Mouse (Mus musculus) heart, embryonic 15.5 days (tissue): Measurements from ENCODE around the gene Olfr51. TPM values are rescaled to one million over a fixed set of nuclear protein-coding genes. Genes with fewer than 3 reads are reported as not detected.
A peak's percentile ranks its signal among the peaks of the same experiment; 100 is the strongest.
"Not testable (repeated sequence)": the region's sequence is repeated elsewhere in the genome, so short reads cannot be mapped to it uniquely, and the experiment has no call there.

Source experiments
- ATAC-seq: fragments of 200-750 bp; cut with Nextera tagmentation; replicated peaks from 2 replicates; pipeline ENCODE4 v1.8.0; 2017; ENCODE audit warnings: low read depth, moderate TSS enrichment; ENCODE audit not compliant: insufficient number of reproducible peaks, insufficient read depth, low FRiP score
- H3K27ac ChIP-seq: fragments of 300-500 bp; sonication (generic); 2 replicates; pipeline ENCODE4 v1.5.1; 2015; ENCODE audit warnings: mild to moderate bottlenecking, inconsistent platforms
- H3K27me3 ChIP-seq: fragments of 300-500 bp; sonication (generic); 2 replicates; pipeline ENCODE4 v1.6.1; 2015; ENCODE audit warnings: inconsistent platforms
- H3K36me3 ChIP-seq: fragments of 300-500 bp; sonication (generic); 2 replicates; pipeline ENCODE4 v1.6.1; 2015; ENCODE audit warnings: mild to moderate bottlenecking, inconsistent platforms
- H3K4me1 ChIP-seq: fragments of 300-500 bp; sonication (generic); replicated peaks from 2 replicates; pipeline ENCODE4 v1.6.1; 2015; ENCODE audit warnings: inconsistent platforms
- H3K4me2 ChIP-seq: fragments of 300-500 bp; sonication (generic); 2 replicates; pipeline ENCODE4 v1.6.1; 2015; ENCODE audit warnings: inconsistent platforms, mild to moderate bottlenecking, moderate library complexity
- H3K4me3 ChIP-seq: fragments of 300-500 bp; sonication (generic); 2 replicates; pipeline ENCODE4 v1.5.1; 2015; ENCODE audit warnings: mild to moderate bottlenecking, inconsistent platforms
- H3K9ac ChIP-seq: fragments of 300-500 bp; sonication (generic); 2 replicates; pipeline ENCODE4 v1.6.1; 2015; ENCODE audit warnings: mild to moderate bottlenecking, inconsistent platforms
- H3K9me3 ChIP-seq: fragments of 300-500 bp; sonication (generic); replicated peaks from 2 replicates; pipeline ENCODE4 v1.6.1; 2016; ENCODE audit warnings: inconsistent platforms
- WGBS: fragments of 180-500 bp; shearing (Covaris S2); methylation state at CpG from one replicate; pipeline ENCODE4 v1.1.7; 2015; ENCODE audit warnings: mixed read lengths; 5-methylcytosine and 5-hydroxymethylcytosine counted together
- polyA plus RNA-seq: library from polyadenylated mRNA; unstranded; fragments of >200 nt; fragmentation: Nextera tagmentation; extraction: Ambion mirVana; gene quantifications from 2 replicates; pipeline ENCODE4 v1.2.1, GENCODE M21; 2015

The Olfr51 gene
- polyA plus RNA-seq, 1 experiment from 2014 or later, result not detected

- Histone ChIP-seq H3K4me2 (no peak overlapping the region), H3K9me3 (no peaks in the 10 kb centered on the region), H3K36me3 (no peaks in the 10 kb centered on the region), H3K4me1 (peaks cover 4% of the 10 kb centered on the region; the same call in 1 of the 2 replicates), H3K27ac (no peak overlapping the region), H3K9ac (no peak overlapping the region), H3K4me3 (no peak overlapping the region), H3K27me3 (no peaks in the 10 kb centered on the region)
- whole genome bisulfite sequencing, result 23% methylated on average over 1 of the region's 1 CpGs
- ATAC-seq, result no peak
These were observed 29.5 kb downstream of the Olfr51 start for GRCm38 (mm10) chr11:51032851-51033250.

GRCm38 (mm10) chr11:51034141-51034540, 30.7 kb downstream of the Olfr51 start:
- not testable (repeated sequence) for H3K36me3 ChIP-seq, H3K9me3 ChIP-seq, H3K27ac ChIP-seq, H3K9ac ChIP-seq, H3K4me1 ChIP-seq, H3K27me3 ChIP-seq, H3K4me2 ChIP-seq, ATAC-seq, H3K4me3 ChIP-seq

- Histone ChIP-seq H3K36me3 (no peaks in the 10 kb centered on the region), H3K4me3 (no peak overlapping the region), H3K27ac (no peak overlapping the region), H3K9ac (no peak overlapping the region), H3K4me2 (no peak overlapping the region), H3K9me3 (no peaks in the 10 kb centered on the region), H3K27me3 (no peaks in the 10 kb centered on the region), H3K4me1 (peaks cover 4% of the 10 kb centered on the region; the same call in 1 of the 2 replicates)
- 38% methylated on average over 2 of the region's 2 CpGs for WGBS
- no peak for ATAC-seq
These were observed 32.6 kb downstream of the Olfr51 start for GRCm38 (mm10) chr11:51035951-51036350.

GRCm38 (mm10) chr11:51044776-51045175, 41.4 kb downstream of the Olfr51 start:
- H3K4me1 ChIP-seq, H3K36me3 ChIP-seq, H3K27ac ChIP-seq, H3K4me3 ChIP-seq, H3K4me2 ChIP-seq, ATAC-seq, H3K27me3 ChIP-seq, H3K9me3 ChIP-seq, H3K9ac ChIP-seq: not testable (repeated sequence)
- 66% methylated on average over 3 of the region's 3 CpGs for WGBS

- 64% methylated on average over 3 of the region's 3 CpGs for WGBS
- H3K27ac ChIP-seq, H3K4me3 ChIP-seq, H3K27me3 ChIP-seq, ATAC-seq, H3K9ac ChIP-seq, H3K4me2 ChIP-seq, H3K36me3 ChIP-seq, H3K9me3 ChIP-seq, H3K4me1 ChIP-seq: not testable (repeated sequence)
These were observed 44.4 kb downstream of the Olfr51 start, which contains the start of gene Olfr1375 for GRCm38 (mm10) chr11:51047809-51048208. Olfr1375 (plus strand) TSS chr11:51048109.

- Histone ChIP-seq H3K9ac (no peak overlapping the region), H3K4me2 (no peak overlapping the region), H3K9me3 (no peaks in the 10 kb centered on the region), H3K4me1 (no peaks in the 10 kb centered on the region), H3K27ac (no peak overlapping the region), H3K27me3 (no peaks in the 10 kb centered on the region), H3K36me3 (no peaks in the 10 kb centered on the region), H3K4me3 (no peak overlapping the region)
- WGBS, result 45% methylated on average over 2 of the region's 2 CpGs
- no peak for ATAC-seq
These were observed 48.3 kb downstream of the Olfr51 start for GRCm38 (mm10) chr11:51051678-51052077.

GRCm38 (mm10) chr11:51053230-51053629, 49.8 kb downstream of the Olfr51 start:
- no peaks in the 10 kb centered on the region for H3K4me1 ChIP-seq
- H3K27ac ChIP-seq, result no peak overlapping the region
- no peak overlapping the region for H3K9ac ChIP-seq
- no peaks in the 10 kb centered on the region for H3K36me3 ChIP-seq
- H3K27me3 ChIP-seq, result no peaks in the 10 kb centered on the region; the same call in 1 of the 2 replicates
- WGBS, result 39% methylated on average over 3 of the region's 3 CpGs
- H3K4me2 ChIP-seq, result no peak overlapping the region
- H3K9me3 ChIP-seq, result no peaks in the 10 kb centered on the region
- no peak overlapping the region for H3K4me3 ChIP-seq
- no peak for ATAC-seq

GRCm38 (mm10) chr11:51059151-51059571, 55.8 kb downstream of the Olfr51 start, which contains the start of gene Zfp354a:
Zfp354a (plus strand) TSS chr11:51059257.
- Histone ChIP-seq H3K9me3 (no peaks in the 10 kb centered on the region), H3K4me1 (peaks cover 7% of the 10 kb centered on the region), H3K9ac (peak within 1 kb of the TSS; percentile 79), H3K4me2 (peak within 1 kb of the TSS; percentile 79), H3K36me3 (no peaks in the 10 kb centered on the region), H3K27me3 (no peaks in the 10 kb centered on the region; the same call in 1 of the 2 replicates), H3K27ac (peak within 1 kb of the TSS; percentile 62), H3K4me3 (peak within 1 kb of the TSS; percentile 95)
- ATAC-seq, result peak; percentile 85
- 0% methylated on average over 32 of the region's 32 CpGs for WGBS

Other genes starting within 250 kb of the Olfr51 start
- 11.5 and 14.1 TPM in 2 replicates for gene Zfp354c, start 175.9 kb upstream of the Olfr51 start, polyA plus RNA-seq
- 0.40 and 0.49 TPM in 2 replicates for gene Zfp879, start 162.0 kb upstream of the Olfr51 start, polyA plus RNA-seq
- 0.03 and 0.21 TPM in 2 replicates for gene Grm6, start 152.9 kb upstream of the Olfr51 start, polyA plus RNA-seq
- 2.4 and 2.8 TPM in 2 replicates for gene Zfp454, start 115.9 kb upstream of the Olfr51 start, polyA plus RNA-seq
- gene Zfp2, start 87.4 kb upstream of the Olfr51 start, polyA plus RNA-seq, result 5.6 and 7.7 TPM in 2 replicates
- gene Zfp354b, start 72.0 kb upstream of the Olfr51 start, polyA plus RNA-seq, result 0.87 and 1.0 TPM in 2 replicates
- not detected in 2 replicates for gene 4933414I15Rik, start 59.8 kb upstream of the Olfr51 start, polyA plus RNA-seq
- gene Prop1, start 49.8 kb upstream of the Olfr51 start, polyA plus RNA-seq, result not detected in 2 replicates
- gene Olfr1378, start 37.1 kb upstream of the Olfr51 start, polyA plus RNA-seq, result not detected in 2 replicates
- not detected in 2 replicates for gene Olfr1377, start 21.6 kb upstream of the Olfr51 start, polyA plus RNA-seq
- not detected in 2 replicates for gene Olfr54, start 10.6 kb downstream of the Olfr51 start, polyA plus RNA-seq
- not detected in 2 replicates for gene Olfr1375, start 44.5 kb downstream of the Olfr51 start, polyA plus RNA-seq
- 5.6 and 5.9 TPM in 2 replicates for gene Zfp354a, start 55.7 kb downstream of the Olfr51 start, polyA plus RNA-seq
- gene Gm12569, start 216.9 kb downstream of the Olfr51 start, polyA plus RNA-seq, result not detected in 2 replicates